ENCODE assay signal across 9 mouse cellular contexts in genomic region chr17:31728968-31729501, GRCm38 (mm10). TPM values are rescaled to one million over a fixed set of nuclear protein-coding genes. Genes with fewer than 3 reads are reported as not detected.
DNase-seq lines count a peak whose midpoint lies in the region; ATAC-seq and TF ChIP-seq lines count a peak whose summit lies in the region.
"Had no signal": no experiment of that assay in that cellular context is flagged by ENCODE, and none has a peak within 500 bp of the region (broad histone marks: within the 10 kb centered on the region; RNA-seq: fewer than 3 reads in every experiment).

No protein-coding gene starts in this region.

- no peak overlapping the region for H3K9ac ChIP-seq in forebrain, embryonic 12.5 days
- no peak overlapping the region for H3K9ac ChIP-seq in forebrain, embryonic 15.5 days (replicated peaks)
- 0 out of 2 replicates have a peak overlapping the region, but pooled peaks have one; percentile 8 for H3K9ac ChIP-seq in hindbrain, embryonic 13.5 days
- H3K9ac ChIP-seq in limb, embryonic 14.5 days (ENCODE audit: low read depth, low read length, severe bottlenecking), result no peak overlapping the region

- H3K36me3 ChIP-seq in forebrain, embryonic 12.5 days (replicated peaks), result no peaks in the 10 kb centered on the region
- no peaks in the 10 kb centered on the region for H3K36me3 ChIP-seq in forebrain, embryonic 15.5 days
- no peaks in the 10 kb centered on the region for H3K36me3 ChIP-seq in embryonic facial prominence, embryonic 10.5 days (replicated peaks)
- no peaks in the 10 kb centered on the region for H3K36me3 ChIP-seq in hindbrain, embryonic 13.5 days
- no peaks in the 10 kb centered on the region for H3K36me3 ChIP-seq in limb, embryonic 14.5 days (ENCODE audit: control insufficient read depth, insufficient read depth, low read length)
- no peaks in the 10 kb centered on the region for H3K36me3 ChIP-seq in splenic B cell, adult 2 months (ENCODE audit: control insufficient read depth, insufficient read depth, low read length, poor library complexity, severe bottlenecking)

- DNase-seq in 416B (ENCODE audit: low read depth), result peak; percentile 45
- DNase-seq in embryonic facial prominence, embryonic 10.5 days (ENCODE audit: low spot score), result peak; percentile 30
- DNase-seq in limb, embryonic 14.5 days (ENCODE audit: low spot score), result peak; percentile 65
- peak; percentile 50 for DNase-seq in splenic B cell, adult 2 months (ENCODE audit: low read depth, low spot score)
- DNase-seq in layer of hippocampus, postnatal 36 days, result no peak

- H3K4me1 ChIP-seq in forebrain, embryonic 12.5 days, result peaks cover 16% of the 10 kb centered on the region
- peaks cover 10% of the 10 kb centered on the region for H3K4me1 ChIP-seq in forebrain, embryonic 15.5 days
- H3K4me1 ChIP-seq in embryonic facial prominence, embryonic 10.5 days, result peaks cover 48% of the 10 kb centered on the region
- peaks cover 17% of the 10 kb centered on the region for H3K4me1 ChIP-seq in hindbrain, embryonic 13.5 days (replicated peaks)
- 0 out of 2 replicates have a peak, but pooled peaks cover 5% of the 10 kb centered on the region for H3K4me1 ChIP-seq in limb, embryonic 14.5 days (ENCODE audit: control insufficient read depth, insufficient read depth, low read length)

- H3K4me2 ChIP-seq in forebrain, embryonic 12.5 days, result no peak overlapping the region
- no peak overlapping the region for H3K4me2 ChIP-seq in forebrain, embryonic 15.5 days (replicated peaks)
- H3K4me2 ChIP-seq in hindbrain, embryonic 13.5 days, result no peak overlapping the region
- H3K4me2 ChIP-seq in limb, embryonic 14.5 days (replicated peaks; ENCODE audit: low read depth, low read length, severe bottlenecking), result no peak overlapping the region

- H3K4me3 ChIP-seq in forebrain, embryonic 12.5 days (replicated peaks), result no peak overlapping the region
- H3K4me3 ChIP-seq in forebrain, embryonic 15.5 days, result no peak overlapping the region
- no peak overlapping the region for H3K4me3 ChIP-seq in embryonic facial prominence, embryonic 10.5 days
- no peak overlapping the region for H3K4me3 ChIP-seq in hindbrain, embryonic 13.5 days
- H3K4me3 ChIP-seq in limb, embryonic 14.5 days (replicated peaks; ENCODE audit: low read length), result no peak overlapping the region

- no peak for TF ChIP-seq POLR2A in limb, embryonic 14.5 days (IDR thresholded peaks at IDR 0.05; ENCODE audit: borderline replicate concordance, extremely low read depth, insufficient read depth, insufficient read length)

- WGBS in forebrain, embryonic 12.5 days, result 83% methylated on average over 7 of the region's 7 CpGs
- 71% methylated on average over 7 of the region's 7 CpGs for WGBS in forebrain, embryonic 15.5 days
- 83% methylated on average over 7 of the region's 7 CpGs for WGBS in embryonic facial prominence, embryonic 10.5 days
- 76% methylated on average over 7 of the region's 7 CpGs for WGBS in hindbrain, embryonic 13.5 days
- WGBS in limb, embryonic 14.5 days, result 68% methylated on average over 7 of the region's 7 CpGs

- H3K27me3 ChIP-seq in forebrain, embryonic 12.5 days, result no peaks in the 10 kb centered on the region; the same call in 1 of the 2 replicates
- H3K27me3 ChIP-seq in forebrain, embryonic 15.5 days, result no peaks in the 10 kb centered on the region
- H3K27me3 ChIP-seq in embryonic facial prominence, embryonic 10.5 days (replicated peaks; ENCODE audit: low read depth, poor library complexity, severe bottlenecking), result 0 out of 2 replicates have a peak, but pooled peaks cover 6% of the 10 kb centered on the region
- no peaks in the 10 kb centered on the region for H3K27me3 ChIP-seq in hindbrain, embryonic 13.5 days
- H3K27me3 ChIP-seq in limb, embryonic 14.5 days (ENCODE audit: control insufficient read depth, insufficient read depth, low read length), result no peaks in the 10 kb centered on the region
- no peaks in the 10 kb centered on the region for H3K27me3 ChIP-seq in splenic B cell, adult 2 months (ENCODE audit: control insufficient read depth, insufficient read depth, low read length, poor library complexity, severe bottlenecking)

- peak; percentile 20; the same call in 1 of the 2 replicates for ATAC-seq in forebrain, embryonic 12.5 days (ENCODE audit: low FRiP score)
- ATAC-seq in forebrain, embryonic 15.5 days (replicated peaks), result no peak
- no peak for ATAC-seq in hindbrain, embryonic 13.5 days (ENCODE audit: low FRiP score)
- peak; percentile 45; the same call in 1 of the 2 replicates for ATAC-seq in limb, embryonic 14.5 days (ENCODE audit: low FRiP score, low read depth)

- no peak overlapping the region for H3K27ac ChIP-seq in forebrain, embryonic 12.5 days
- H3K27ac ChIP-seq in forebrain, embryonic 15.5 days (replicated peaks), result no peak overlapping the region
- peak overlapping the region; percentile 19 for H3K27ac ChIP-seq in embryonic facial prominence, embryonic 10.5 days (replicated peaks)
- H3K27ac ChIP-seq in hindbrain, embryonic 13.5 days, result no peak overlapping the region
- no peak overlapping the region for H3K27ac ChIP-seq in limb, embryonic 14.5 days (replicated peaks; ENCODE audit: low read depth, low read length)

- no peaks in the 10 kb centered on the region for H3K9me3 ChIP-seq in forebrain, embryonic 12.5 days
- no peaks in the 10 kb centered on the region for H3K9me3 ChIP-seq in forebrain, embryonic 15.5 days
- no peaks in the 10 kb centered on the region for H3K9me3 ChIP-seq in embryonic facial prominence, embryonic 10.5 days
- H3K9me3 ChIP-seq in hindbrain, embryonic 13.5 days, result no peaks in the 10 kb centered on the region
- no peaks in the 10 kb centered on the region for H3K9me3 ChIP-seq in limb, embryonic 14.5 days (ENCODE audit: control insufficient read depth, low read length)

RNA-seq across cellular contexts. Expression of gene Cryaa, which starts 51.4 kb away (rescaled TPM):
- polyA plus RNA-seq in forebrain, embryonic 12.5 days (2016; fragmentation: Nextera tagmentation; extraction: Ambion mirVana), result not detected in 2 replicates
- not detected in 2 replicates for polyA plus RNA-seq in forebrain, embryonic 15.5 days (2015; fragmentation: Nextera tagmentation; extraction: Ambion mirVana)
- polyA plus RNA-seq in embryonic facial prominence, embryonic 10.5 days (2016; fragmentation: Nextera tagmentation; extraction: Ambion mirVana), result 0.77 TPM in 1 of 2 replicates, not detected in the other
- polyA plus RNA-seq in hindbrain, embryonic 13.5 days (2015; fragmentation: Nextera tagmentation; extraction: Ambion mirVana), result not detected in 2 replicates
- polyA plus RNA-seq in limb, embryonic 14.5 days (2012; rRNA removed), result 0.05 and 0.06 TPM in 2 replicates
- 0.26 TPM in 1 of 2 replicates, not detected in the other for polyA plus RNA-seq in limb, embryonic 14.5 days (2014; fragmentation: Nextera tagmentation; extraction: Ambion mirVana)
- total RNA-seq in layer of hippocampus, postnatal 36 days (2021), result under 1 TPM in 1 of 2 experiments, not detected in 1; 0.40 TPM
- polyA plus RNA-seq: neural tube, embryonic 11.5 days had no signal

Comparison
In these comparisons a context has a peak if more than half of its experiments do, and no peak if none do; other contexts are left out.
1. ATAC-seq: peak in forebrain, embryonic 12.5 days (single experiment) and limb, embryonic 14.5 days (single experiment); none in forebrain, embryonic 15.5 days (single experiment) and hindbrain, embryonic 13.5 days (single experiment).
2. DNase-seq: peak in 416B (single experiment), embryonic facial prominence, embryonic 10.5 days (single experiment), limb, embryonic 14.5 days (single experiment) and splenic B cell, adult 2 months (single experiment); none in layer of hippocampus, postnatal 36 days (0 of 2).